Mouse (Mus musculus): ENCODE results near the gene Olfr769.

DNA sequence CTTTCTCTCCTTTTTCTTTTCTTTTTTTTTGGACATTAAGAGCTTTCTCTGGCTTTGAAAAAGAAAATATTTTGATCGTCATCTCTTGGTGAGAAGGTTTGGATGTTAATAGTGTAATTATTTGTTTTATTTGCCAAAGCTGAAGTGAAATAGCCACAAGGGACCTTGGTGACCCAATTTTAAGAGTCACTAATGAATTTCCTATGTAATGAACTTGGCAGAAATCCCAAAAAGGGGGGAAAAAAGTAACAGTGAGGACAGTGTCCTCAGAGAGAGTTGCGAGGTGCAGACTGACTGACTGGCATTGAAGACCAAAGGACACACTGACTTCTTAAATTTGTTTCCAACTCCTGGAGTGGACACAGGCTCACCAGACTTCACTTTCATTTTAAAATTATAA is 21.2 kb upstream of the Olfr769 start, which contains the start of gene Olfr770:
- no peak for TF ChIP-seq POLR2A (IDR thresholded peaks at IDR 0.05; ENCODE audit: insufficient read length, low read depth)
- TF ChIP-seq USF1 (IDR thresholded peaks at IDR 0.05; ENCODE audit: low read depth): no peak
- TF ChIP-seq MAX (IDR thresholded peaks at IDR 0.05; ENCODE audit: low read depth): no peak
- no peak for TF ChIP-seq E2F4 (IDR thresholded peaks at IDR 0.05; ENCODE audit: insufficient read depth)
- TF ChIP-seq MYOD1 (IDR thresholded peaks at IDR 0.05; ENCODE audit: control insufficient read depth in 1 of 3, insufficient read length in 2 of 3, low read depth in 2 of 3): no peak
- TF ChIP-seq SRF (IDR thresholded peaks at IDR 0.05; ENCODE audit: control insufficient read depth, insufficient read length, low read depth): no peak
- TF ChIP-seq REST (IDR thresholded peaks at IDR 0.05; ENCODE audit: insufficient read depth, insufficient read length): no peak
- TF ChIP-seq MYOG (IDR thresholded peaks at IDR 0.05; ENCODE audit: control insufficient read depth in 1 of 3, insufficient read depth in 1 of 3, insufficient read length in 2 of 3, low read depth in 2 of 3): no peak
- no peak for TF ChIP-seq TCF12 (IDR thresholded peaks at IDR 0.05; ENCODE audit: insufficient read depth, poor library complexity, severe bottlenecking)

Measured in myocyte (in vitro differentiated cells).